Mouse (Mus musculus) stomach, postnatal 0 days (tissue): ENCODE measurements around the gene Pcdh11x. TPM values are rescaled to one million over a fixed set of nuclear protein-coding genes. Genes with fewer than 3 reads are reported as not detected.
A peak's percentile ranks its signal among the peaks of the same experiment; 100 is the strongest.

Experiments
- ATAC-seq: fragments of 200-750 bp; cut with Nextera tagmentation; 2 replicates; pipeline ENCODE4 v1.8.0; 2017; ENCODE audit not compliant: low FRiP score, low TSS enrichment
- DNase-seq: peaks from one replicate; pipeline ENCODE4 v3.0.0-alpha.2; 2016; ENCODE audit warnings: low spot score
- H3K27ac ChIP-seq: fragments of 300-500 bp; sonication (generic); replicated peaks from 2 replicates; pipeline ENCODE4 v1.5.1; 2014; ENCODE audit warnings: mild to moderate bottlenecking, control low read depth
- H3K27me3 ChIP-seq: fragments of 300-500 bp; sonication (generic); 2 replicates; pipeline ENCODE4 v1.6.1; 2014; ENCODE audit warnings: low read length; ENCODE audit not compliant: control insufficient read depth, insufficient read depth
- H3K36me3 ChIP-seq: fragments of 300-500 bp; sonication (generic); 2 replicates; pipeline ENCODE4 v1.6.1; 2014; ENCODE audit warnings: low read length, mixed read lengths; ENCODE audit not compliant: control insufficient read depth, insufficient read depth
- H3K4me1 ChIP-seq: fragments of 300-500 bp; sonication (generic); replicated peaks from 2 replicates; pipeline ENCODE4 v1.6.1; 2014; ENCODE audit warnings: antibody characterized with exemption; ENCODE audit not compliant: control insufficient read depth, insufficient read depth
- H3K4me2 ChIP-seq: fragments of 300-500 bp; sonication (generic); replicated peaks from 2 replicates; pipeline ENCODE4 v1.6.1; 2014; ENCODE audit warnings: low read depth, mild to moderate bottlenecking, control low read depth, moderate library complexity
- H3K4me3 ChIP-seq: fragments of 300-500 bp; sonication (generic); 2 replicates; pipeline ENCODE4 v1.5.1; 2014; ENCODE audit warnings: low read depth, low read length, control low read depth
- H3K9ac ChIP-seq: fragments of 300-500 bp; sonication (generic); 2 replicates; pipeline ENCODE4 v1.6.1; 2014; ENCODE audit warnings: mild to moderate bottlenecking, low read length, control low read depth, mixed read lengths
- H3K9me3 ChIP-seq: fragments of 300-500 bp; sonication (generic); 2 replicates; pipeline ENCODE4 v1.6.1; 2016; ENCODE audit warnings: low read length; ENCODE audit not compliant: control insufficient read depth
- CTCF ChIP-seq: IDR thresholded peaks from 2 replicates; pipeline ENCODE4 v1.5.1; 2016; ENCODE audit warnings: antibody characterized with exemption, low read depth, mild to moderate bottlenecking, moderate library complexity
- EP300 ChIP-seq: optimal IDR thresholded peaks from 2 replicates; pipeline ENCODE3; 2016; ENCODE audit warnings: antibody characterized with exemption
- WGBS: fragments of 180-500 bp; shearing (Covaris S2); extraction: QIAGEN DNeasy Blood & Tissue Kit; methylation state at CpG from one replicate; pipeline ENCODE4 v1.1.7; 2014; 5-methylcytosine and 5-hydroxymethylcytosine counted together
- polyA plus RNA-seq: library from polyadenylated mRNA; unstranded; fragments of >200 nt; fragmentation: Nextera tagmentation; extraction: Ambion mirVana; gene quantifications from 2 replicates; pipeline ENCODE4 v1.2.1, GENCODE M21; 2015

The Pcdh11x gene
- polyA plus RNA-seq = 0.89 and 1.3 TPM in 2 replicates

DNA sequence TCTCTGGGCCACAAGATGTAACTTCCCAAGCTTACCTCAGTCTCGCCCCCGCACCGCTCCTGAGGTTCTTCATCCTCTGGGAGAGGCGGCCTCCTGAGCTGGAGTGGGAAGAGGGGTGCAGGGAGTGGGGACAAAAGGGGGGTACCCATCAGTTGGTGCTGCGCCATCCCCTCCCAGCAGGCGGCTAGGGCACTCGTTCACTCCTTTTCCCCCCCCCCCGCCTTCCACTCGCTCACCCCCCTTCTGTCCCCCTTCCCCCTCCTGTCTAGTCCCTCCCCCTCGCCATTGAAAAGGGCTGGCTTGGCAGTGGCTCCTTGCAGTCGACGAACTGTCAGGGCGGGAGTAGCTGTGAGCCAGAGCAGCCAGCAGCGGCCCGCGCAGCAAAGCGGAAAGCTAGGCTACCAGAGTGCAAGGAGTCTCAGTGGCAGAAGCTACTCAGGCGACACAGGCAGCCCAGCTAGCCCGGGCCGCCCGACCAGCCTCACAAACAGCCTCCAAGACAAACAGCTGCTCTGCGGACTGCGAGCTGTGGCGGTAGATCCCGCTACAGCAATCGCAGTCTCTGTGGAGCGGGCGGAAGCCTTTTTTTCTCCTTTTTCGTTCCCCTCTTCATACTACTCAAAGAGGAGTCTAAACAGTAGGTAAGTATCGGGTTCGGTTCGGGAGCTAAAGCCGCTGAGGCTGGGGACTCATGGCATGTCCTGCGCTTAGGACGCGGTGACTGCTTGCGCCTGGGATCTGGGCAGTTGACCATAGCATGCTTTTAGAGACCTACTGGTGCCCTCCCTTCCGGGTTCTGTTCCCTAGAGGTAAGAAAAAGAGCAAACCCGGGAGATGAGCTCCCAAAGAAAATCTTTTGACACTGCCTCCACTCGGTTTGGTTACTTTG is at the start of gene Pcdh11x:
Pcdh11x (plus strand) TSS at position 249 of the 889 bp plus-strand sequence.
- 6% methylated on average over 31 of the region's 40 CpGs for WGBS
- Histone ChIP-seq H3K9ac (peak within 1 kb of the TSS; percentile 38; the same call in 1 of the 2 replicates), H3K27ac (no peak within 1 kb of the TSS), H3K27me3 (no peaks in the 10 kb centered on the region), H3K4me3 (peak within 1 kb of the TSS; percentile 44), H3K9me3 (no peaks in the 10 kb centered on the region), H3K36me3 (no peaks in the 10 kb centered on the region), H3K4me1 (no peaks in the 10 kb centered on the region), H3K4me2 (peak within 1 kb of the TSS; percentile 58)
- ATAC-seq (peak; percentile 49; the same call in 1 of the 2 replicates), DNase-seq (peak; percentile 19)
- TF ChIP-seq CTCF (no peak; the same call in 1 of the 2 replicates), EP300 (no peak)

DNA sequence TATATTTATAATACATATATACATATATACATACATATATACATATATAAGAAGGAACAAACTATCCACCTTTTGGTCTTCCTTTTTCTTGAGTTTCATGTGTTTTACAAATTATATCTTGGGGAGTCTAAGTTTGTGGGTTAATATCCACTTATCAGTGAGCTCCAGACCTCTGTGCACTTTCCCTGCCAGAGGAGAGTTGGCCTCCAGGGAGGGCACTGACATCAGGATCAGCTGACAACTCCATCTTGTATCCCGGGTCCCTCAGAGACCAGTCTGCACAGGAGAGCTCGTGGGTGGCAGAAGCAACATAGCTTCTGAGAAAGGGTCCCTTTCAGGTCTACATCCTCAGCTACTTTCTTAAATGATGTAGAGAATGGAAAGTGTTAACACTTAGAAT is 30.0 kb upstream of the Pcdh11x start:
- Histone ChIP-seq H3K4me1 (no peaks in the 10 kb centered on the region), H3K36me3 (no peaks in the 10 kb centered on the region), H3K4me2 (no peak overlapping the region), H3K4me3 (no peak overlapping the region), H3K9me3 (no peaks in the 10 kb centered on the region), H3K9ac (no peak overlapping the region), H3K27me3 (no peaks in the 10 kb centered on the region), H3K27ac (no peak overlapping the region)
- WGBS = 59% methylated on average over 2 of the region's 2 CpGs
- TF ChIP-seq CTCF (no peak), EP300 (no peak)
- DNase-seq (no peak), ATAC-seq (no peak)

GRCm38 (mm10) chrX:120285522-120285921 is 4.5 kb upstream of the Pcdh11x start:
- DNase-seq (no peak), ATAC-seq (no peak)
- Histone ChIP-seq H3K4me3 (no peak overlapping the region), H3K9ac (no peak overlapping the region), H3K9me3 (no peaks in the 10 kb centered on the region), H3K27ac (no peak overlapping the region), H3K4me2 (no peak overlapping the region), H3K4me1 (no peaks in the 10 kb centered on the region), H3K27me3 (no peaks in the 10 kb centered on the region), H3K36me3 (no peaks in the 10 kb centered on the region)
- TF ChIP-seq EP300 (no peak), CTCF (peak; percentile 50)

DNA sequence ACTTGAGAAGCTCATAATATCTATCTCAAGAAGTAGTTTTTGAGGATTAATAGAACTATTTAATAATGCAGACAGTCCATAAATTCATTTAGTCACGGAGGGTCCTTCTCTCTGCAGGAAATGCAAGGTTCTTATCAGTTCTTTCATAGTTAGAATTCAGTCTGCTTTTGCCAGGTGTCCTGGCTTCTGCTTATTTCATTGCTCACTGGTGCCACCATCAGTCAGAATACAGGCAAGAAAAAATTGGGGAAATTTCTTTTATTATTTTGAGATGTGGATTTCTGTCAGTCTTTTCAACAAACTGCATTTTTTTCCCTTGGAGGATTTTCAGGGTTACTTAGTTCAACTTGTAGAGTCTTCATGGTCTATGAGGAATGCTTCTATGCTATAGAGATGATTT is 2.6 kb upstream of the Pcdh11x start:
- H3K4me2 ChIP-seq = no peak overlapping the region
- H3K9ac ChIP-seq = no peak overlapping the region
- H3K27ac ChIP-seq = no peak overlapping the region
- no peaks in the 10 kb centered on the region for H3K4me1 ChIP-seq
- no peaks in the 10 kb centered on the region for H3K27me3 ChIP-seq
- TF ChIP-seq EP300 = no peak
- TF ChIP-seq CTCF = peak; percentile 49
- ATAC-seq (no peak), DNase-seq (no peak)
- H3K9me3 ChIP-seq = no peaks in the 10 kb centered on the region
- no peak overlapping the region for H3K4me3 ChIP-seq
- no peaks in the 10 kb centered on the region for H3K36me3 ChIP-seq
- 3% methylated on average over 1 of the region's 1 CpGs for WGBS

GRCm38 (mm10) chrX:120290900-120291280 is 831 bp downstream of the Pcdh11x start:
- peak overlapping the region; percentile 44 for H3K4me3 ChIP-seq
- no peak for DNase-seq

DNA sequence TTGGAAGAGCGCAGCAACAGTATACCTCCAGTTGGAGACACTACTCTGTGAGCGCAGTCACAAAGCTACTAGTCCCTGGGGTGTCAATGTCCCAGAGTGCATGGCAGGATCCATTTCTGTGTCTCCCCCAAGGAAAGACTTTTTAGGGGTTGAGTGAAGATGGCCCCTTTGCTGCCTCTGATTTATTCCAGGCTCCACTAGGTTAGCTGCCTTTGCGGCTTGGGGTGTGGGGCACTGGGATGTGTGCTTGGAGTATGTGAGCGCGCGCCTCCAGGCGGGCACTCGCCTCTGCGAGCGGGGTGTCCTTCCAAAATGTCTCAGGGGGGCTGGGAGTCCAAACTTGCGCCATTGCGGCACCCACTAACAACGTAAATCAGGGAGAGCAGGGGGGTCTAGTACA is 1.6 kb downstream of the Pcdh11x start:
- Histone ChIP-seq H3K27me3 (no peaks in the 10 kb centered on the region), H3K4me2 (peak overlapping the region; percentile 58), H3K27ac (no peak overlapping the region), H3K36me3 (no peaks in the 10 kb centered on the region), H3K4me3 (no peak overlapping the region), H3K9me3 (no peaks in the 10 kb centered on the region), H3K4me1 (no peaks in the 10 kb centered on the region), H3K9ac (no peak overlapping the region)
- ATAC-seq (no peak), DNase-seq (no peak)
- WGBS = 18% methylated on average over 13 of the region's 13 CpGs
- no peak for TF ChIP-seq EP300
- TF ChIP-seq CTCF = no peak

More at GRCm38 (mm10) chrX:120290900-120291280, 831 bp downstream of the Pcdh11x start:
- H3K36me3 ChIP-seq = no peaks in the 10 kb centered on the region
- H3K9ac ChIP-seq = no peak overlapping the region
- no peaks in the 10 kb centered on the region for H3K27me3 ChIP-seq
- no peak for ATAC-seq
- H3K9me3 ChIP-seq = no peaks in the 10 kb centered on the region
- peak overlapping the region; percentile 58 for H3K4me2 ChIP-seq
- 8% methylated on average over 18 of the region's 18 CpGs for WGBS
- TF ChIP-seq EP300 = no peak
- no peak for TF ChIP-seq CTCF
- no peaks in the 10 kb centered on the region for H3K4me1 ChIP-seq
- H3K27ac ChIP-seq = no peak overlapping the region
